Mouse (Mus musculus): ENCODE measurements around the gene Gemin6.
"Not testable (repeated sequence)": the region's sequence is repeated elsewhere in the genome, so short reads cannot be mapped to it uniquely, and the experiment has no call there.

Gemin6 gene

DNA sequence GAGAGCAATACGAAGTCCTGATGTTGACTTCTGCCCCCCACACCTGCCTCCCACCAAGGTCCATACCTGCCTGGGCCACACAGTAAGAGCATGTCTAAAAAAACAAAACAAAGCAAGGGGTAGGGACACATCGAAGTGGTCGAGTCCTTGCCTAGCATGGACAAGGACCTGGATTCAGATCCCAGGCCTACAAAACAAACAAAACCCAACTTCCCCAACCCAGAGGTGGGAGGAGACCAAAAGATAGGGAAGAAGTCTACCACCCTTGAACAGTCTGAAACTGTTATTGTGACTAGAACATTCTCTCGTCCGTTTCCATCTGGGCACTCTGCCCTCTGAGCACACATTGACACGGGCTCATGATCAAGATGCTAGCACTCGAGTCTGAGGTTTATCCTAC, 10.1 kb downstream of the Gemin6 start:
- DNase-seq (ENCODE audit: low spot score in 2 of 2): no peak

DNA sequence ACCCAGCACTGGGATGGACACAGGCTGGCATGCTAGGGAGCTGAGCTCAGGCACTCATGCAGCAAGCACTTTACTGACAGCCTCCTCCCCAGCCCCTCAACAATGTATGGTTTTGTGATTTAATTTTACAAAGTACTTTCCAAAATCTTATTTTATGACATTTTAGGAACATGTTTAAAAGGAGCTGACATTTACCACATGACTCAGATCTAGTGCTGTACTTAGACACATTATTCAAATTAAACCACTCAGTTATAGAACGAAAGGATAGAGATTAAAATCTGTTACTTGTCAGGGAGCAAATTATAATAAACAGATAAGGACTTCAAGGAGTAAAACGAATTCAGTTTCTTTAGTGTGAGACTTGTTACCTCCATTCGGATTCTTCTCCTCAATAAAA, 11.2 kb downstream of the Gemin6 start:
- no peak for DNase-seq (ENCODE audit: low spot score in 2 of 2)

DNA sequence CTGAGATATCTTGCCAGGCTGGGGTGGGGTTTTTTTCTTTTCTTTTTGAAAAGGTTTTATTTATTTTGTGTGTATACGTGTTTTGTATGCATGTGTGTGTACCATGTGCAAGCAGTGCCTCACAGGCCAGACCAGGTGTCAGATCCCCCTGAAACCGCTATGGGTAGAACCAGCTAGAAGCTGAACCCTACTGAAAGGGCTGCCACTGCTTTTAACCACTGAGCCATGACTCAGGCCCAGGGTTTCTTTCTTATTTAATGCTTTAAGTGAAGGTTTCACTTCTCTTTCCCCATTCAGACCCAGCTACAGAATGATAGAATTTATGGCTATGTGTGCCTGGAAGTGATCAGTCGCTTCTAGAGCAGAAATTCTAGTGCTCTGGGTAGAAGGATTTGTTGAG, 12.6 kb downstream of the Gemin6 start:
- DNase-seq (ENCODE audit: low spot score in 2 of 2): no peak

DNA sequence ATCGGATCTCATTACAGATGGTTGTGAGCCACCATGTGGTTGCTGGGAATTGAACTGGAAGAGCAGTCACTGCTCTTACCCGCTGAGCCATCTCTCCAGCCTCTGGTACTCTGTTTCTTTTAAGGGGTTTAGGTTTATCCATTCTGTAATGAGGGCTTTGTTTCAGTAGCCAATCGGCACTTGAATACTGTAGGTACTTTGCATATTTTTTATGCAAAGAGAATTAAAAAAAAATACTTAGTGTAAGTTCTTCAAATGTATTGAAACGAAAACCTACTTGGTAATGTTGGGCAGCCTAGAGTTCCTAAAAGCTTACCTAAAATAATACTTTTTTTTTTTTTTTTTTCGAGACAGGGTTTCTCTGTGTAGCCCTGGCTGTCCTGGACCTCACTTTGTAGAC, 13.2 kb downstream of the Gemin6 start:
- DNase-seq (ENCODE audit: low spot score in 2 of 2): no peak

GRCm38 (mm10) chr17:80241594-80241993, 17.4 kb downstream of the Gemin6 start:
- no peak for DNase-seq (ENCODE audit: low spot score in 2 of 2)

GRCm38 (mm10) chr17:80243116-80243515, 18.9 kb downstream of the Gemin6 start:
- no peak for DNase-seq (ENCODE audit: low spot score in 2 of 2)

- DNase-seq (ENCODE audit: low spot score in 2 of 2): no peak
Measured at GRCm38 (mm10) chr17:80252757-80253525, 28.7 kb downstream of the Gemin6 start.

- DNase-seq (ENCODE audit: low spot score in 2 of 2): no peak
Measured at GRCm38 (mm10) chr17:80254421-80254820, 30.2 kb downstream of the Gemin6 start.

- no peak for DNase-seq (ENCODE audit: low spot score in 2 of 2)
Measured at GRCm38 (mm10) chr17:80255208-80255607, 31.0 kb downstream of the Gemin6 start.

DNA sequence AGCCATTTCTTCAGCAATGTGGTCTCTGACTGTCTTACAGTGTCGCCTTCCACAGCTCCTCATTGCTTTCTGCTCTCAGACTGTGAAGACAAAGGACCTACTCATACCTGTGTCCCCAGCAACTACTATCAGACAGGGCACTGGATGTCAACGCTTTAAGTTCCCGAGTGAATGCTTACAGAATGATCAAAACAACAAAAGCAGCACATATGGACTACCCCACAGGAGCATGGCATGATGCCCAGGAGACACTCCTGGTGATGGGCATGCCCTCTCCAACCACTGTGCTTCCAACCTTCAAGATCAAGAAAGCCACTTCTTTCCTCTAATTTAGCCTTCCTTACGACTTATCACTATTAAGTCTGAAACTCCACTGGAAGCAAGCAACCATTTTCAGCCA, 42.8 kb downstream of the Gemin6 start:
- no peak for DNase-seq (ENCODE audit: low spot score in 2 of 2)

DNA sequence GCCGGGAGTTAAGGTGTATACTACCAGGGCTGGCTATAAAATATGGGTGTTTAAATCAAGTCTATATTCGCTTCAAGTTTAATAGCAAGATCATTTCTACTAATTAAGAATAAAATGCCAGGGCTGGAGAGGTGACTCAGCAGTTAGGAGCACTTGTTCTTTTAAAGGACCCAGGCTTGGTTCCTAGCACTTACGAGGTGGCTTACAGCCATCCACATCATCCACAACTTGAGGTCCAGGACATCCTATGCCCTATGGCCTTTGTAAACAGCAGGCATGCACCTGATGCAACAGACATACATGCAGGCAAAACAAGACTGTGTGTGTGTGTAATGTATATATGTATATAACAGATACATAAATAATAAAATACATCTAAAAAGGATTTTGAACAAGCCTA, 43.9 kb downstream of the Gemin6 start:
- no peak for DNase-seq (ENCODE audit: low spot score in 2 of 2)

- DNase-seq (ENCODE audit: low spot score in 2 of 2): not testable (repeated sequence)
Measured at GRCm38 (mm10) chr17:80270622-80271021, 46.4 kb downstream of the Gemin6 start.

Data from left cerebral cortex, adult 9 months (tissue).